Mouse (Mus musculus) midbrain, embryonic 11.5 days (tissue): Measurements from ENCODE around the gene Laptm5. TPM values are rescaled to one million over a fixed set of nuclear protein-coding genes. Genes with fewer than 3 reads are reported as not detected.

Experiments used
- ATAC-seq: fragments of 200-750 bp; cut with Nextera tagmentation; 2 replicates; pipeline ENCODE4 v1.8.0; 2017; ENCODE audit warnings: moderate TSS enrichment, moderate library complexity; ENCODE audit not compliant: low FRiP score
- DNase-seq: peaks from one replicate; pipeline ENCODE4 v3.0.0; 2015; ENCODE audit warnings: low spot score; ENCODE audit errors: missing footprints
- H3K27ac ChIP-seq: fragments of 300-500 bp; sonication (generic); 2 replicates; pipeline ENCODE4 v1.5.1; 2014; ENCODE audit warnings: low read depth, low read length
- H3K27me3 ChIP-seq: fragments of 300-500 bp; sonication (generic); 2 replicates; pipeline ENCODE4 v1.6.1; 2014; ENCODE audit warnings: mild to moderate bottlenecking, low read length, moderate library complexity, mixed read lengths; ENCODE audit not compliant: control insufficient read depth, insufficient read depth
- H3K36me3 ChIP-seq: fragments of 300-500 bp; sonication (generic); 2 replicates; pipeline ENCODE4 v1.6.1; 2014; ENCODE audit warnings: mild to moderate bottlenecking, low read length, moderate library complexity, mixed read lengths; ENCODE audit not compliant: control insufficient read depth, insufficient read depth
- H3K4me1 ChIP-seq: fragments of 300-500 bp; sonication (generic); 2 replicates; pipeline ENCODE4 v1.6.1; 2014; ENCODE audit warnings: low read length; ENCODE audit not compliant: control insufficient read depth, insufficient read depth
- H3K4me2 ChIP-seq: fragments of 300-500 bp; sonication (generic); 2 replicates; pipeline ENCODE4 v1.6.1; 2014; ENCODE audit warnings: mild to moderate bottlenecking, moderate library complexity
- H3K4me3 ChIP-seq: fragments of 300-500 bp; sonication (generic); 2 replicates; pipeline ENCODE4 v1.5.1; 2014; ENCODE audit warnings: low read depth, low read length
- H3K9ac ChIP-seq: fragments of 300-500 bp; sonication (generic); 2 replicates; pipeline ENCODE4 v1.6.1; 2014; ENCODE audit warnings: low read length
- H3K9me3 ChIP-seq: fragments of 300-500 bp; sonication (generic); 2 replicates; pipeline ENCODE4 v1.6.1; 2016; ENCODE audit warnings: low read length; ENCODE audit not compliant: control insufficient read depth
- WGBS: fragments of 180-500 bp; shearing (Covaris S2); extraction: QIAGEN DNeasy Blood & Tissue Kit; methylation state at CpG from one replicate; pipeline ENCODE4 v1.1.7; 2014; 5-methylcytosine and 5-hydroxymethylcytosine counted together
- polyA plus RNA-seq: library from polyadenylated mRNA; unstranded; fragments of >200 nt; fragmentation: Nextera tagmentation; extraction: Ambion mirVana; gene quantifications from 2 replicates; pipeline ENCODE4 v1.2.1, GENCODE M21; 2014

Laptm5 gene
- polyA plus RNA-seq, 1 experiment from 2014 or later, result 27.3 TPM

DNA sequence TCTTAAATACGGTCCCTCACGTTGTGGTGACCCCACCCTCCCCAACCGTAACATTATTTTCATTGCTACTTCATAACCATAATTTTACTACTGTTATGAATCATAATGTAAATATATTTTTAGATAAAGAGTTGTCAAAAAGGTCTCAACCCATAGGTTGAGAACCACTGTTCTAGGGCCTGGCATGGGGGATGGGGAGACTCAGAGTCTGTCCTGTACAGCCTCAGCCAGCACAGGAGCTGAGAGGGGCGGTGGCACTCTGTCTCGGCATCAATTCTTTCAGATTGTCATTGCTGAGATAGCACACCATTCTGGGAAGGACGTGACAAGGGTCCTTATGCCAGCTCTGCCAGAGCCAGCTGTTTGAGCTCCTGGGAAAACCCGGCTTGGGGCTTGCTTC, 1.6 kb downstream of the Laptm5 start:
- no peak for ATAC-seq
- 83% methylated on average over 7 of the region's 7 CpGs for WGBS
- H3K36me3 ChIP-seq, result no peaks in the 10 kb centered on the region
- H3K27me3 ChIP-seq, result no peaks in the 10 kb centered on the region
- no peak overlapping the region for H3K27ac ChIP-seq
- H3K4me2 ChIP-seq, result no peak overlapping the region
- H3K9me3 ChIP-seq, result no peaks in the 10 kb centered on the region
- no peaks in the 10 kb centered on the region; the same call in none of the 2 replicates for H3K4me1 ChIP-seq
- no peak for DNase-seq
- H3K9ac ChIP-seq, result no peak overlapping the region
- no peak overlapping the region for H3K4me3 ChIP-seq

GRCm38 (mm10) chr4:130915006-130915667, 2.2 kb downstream of the Laptm5 start:
- no peaks in the 10 kb centered on the region for H3K36me3 ChIP-seq
- no peaks in the 10 kb centered on the region for H3K9me3 ChIP-seq
- no peak overlapping the region for H3K4me2 ChIP-seq
- no peaks in the 10 kb centered on the region for H3K27me3 ChIP-seq
- no peak overlapping the region for H3K9ac ChIP-seq
- DNase-seq (peak; percentile 72), ATAC-seq (no peak)
- H3K27ac ChIP-seq, result no peak overlapping the region
- H3K4me3 ChIP-seq, result no peak overlapping the region
- 82% methylated on average over 12 of the region's 12 CpGs for WGBS
- H3K4me1 ChIP-seq, result no peaks in the 10 kb centered on the region; the same call in none of the 2 replicates

DNA sequence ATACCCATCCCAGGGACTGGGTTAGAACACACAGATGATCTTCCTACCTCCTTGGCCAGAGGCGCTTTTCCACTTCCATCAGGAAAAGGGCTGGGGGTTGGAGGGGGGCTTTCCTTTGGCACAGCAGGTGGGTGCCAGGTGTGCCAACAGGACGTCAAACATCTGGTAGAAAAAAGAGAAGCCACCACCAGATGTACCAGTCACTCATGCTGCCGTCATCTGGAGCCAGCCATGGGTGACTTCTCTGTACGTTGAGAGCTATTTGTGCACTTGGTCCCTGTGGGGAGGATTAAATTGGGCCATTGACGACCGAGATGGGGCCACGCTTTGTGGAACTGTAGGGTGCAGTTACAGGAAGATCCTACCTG, 2.7 kb downstream of the Laptm5 start:
- no peak for DNase-seq
- ATAC-seq, result no peak
- no peak overlapping the region for H3K4me2 ChIP-seq
- no peak overlapping the region for H3K27ac ChIP-seq
- no peaks in the 10 kb centered on the region for H3K9me3 ChIP-seq
- no peaks in the 10 kb centered on the region; the same call in none of the 2 replicates for H3K4me1 ChIP-seq
- H3K9ac ChIP-seq, result no peak overlapping the region
- no peak overlapping the region for H3K4me3 ChIP-seq
- WGBS, result 43% methylated on average over 7 of the region's 7 CpGs
- H3K27me3 ChIP-seq, result no peaks in the 10 kb centered on the region
- no peaks in the 10 kb centered on the region for H3K36me3 ChIP-seq

- Histone ChIP-seq H3K9me3 (no peaks in the 10 kb centered on the region), H3K9ac (no peak overlapping the region), H3K4me2 (no peak overlapping the region), H3K4me1 (peaks cover 6% of the 10 kb centered on the region), H3K4me3 (no peak overlapping the region), H3K27ac (no peak overlapping the region), H3K27me3 (no peaks in the 10 kb centered on the region), H3K36me3 (no peaks in the 10 kb centered on the region)
- ATAC-seq, result no peak
- DNase-seq, result peak; percentile 75
- WGBS, result 80% methylated on average over 7 of the region's 7 CpGs
These were observed 3.7 kb downstream of the Laptm5 start for GRCm38 (mm10) chr4:130916639-130917038.

- Histone ChIP-seq H3K36me3 (no peaks in the 10 kb centered on the region), H3K27ac (no peak overlapping the region), H3K4me1 (peaks cover 6% of the 10 kb centered on the region), H3K4me3 (no peak overlapping the region), H3K27me3 (no peaks in the 10 kb centered on the region), H3K4me2 (no peak overlapping the region), H3K9ac (no peak overlapping the region), H3K9me3 (no peaks in the 10 kb centered on the region)
- no peak for DNase-seq
- no peak for ATAC-seq
- 70% methylated on average over 4 of the region's 4 CpGs for WGBS
These were observed 4.6 kb downstream of the Laptm5 start for GRCm38 (mm10) chr4:130917564-130917963.

- DNase-seq (no peak), ATAC-seq (no peak)
- no peak overlapping the region for H3K27ac ChIP-seq
These were observed 6.2 kb downstream of the Laptm5 start for GRCm38 (mm10) chr4:130918805-130919749.

DNA sequence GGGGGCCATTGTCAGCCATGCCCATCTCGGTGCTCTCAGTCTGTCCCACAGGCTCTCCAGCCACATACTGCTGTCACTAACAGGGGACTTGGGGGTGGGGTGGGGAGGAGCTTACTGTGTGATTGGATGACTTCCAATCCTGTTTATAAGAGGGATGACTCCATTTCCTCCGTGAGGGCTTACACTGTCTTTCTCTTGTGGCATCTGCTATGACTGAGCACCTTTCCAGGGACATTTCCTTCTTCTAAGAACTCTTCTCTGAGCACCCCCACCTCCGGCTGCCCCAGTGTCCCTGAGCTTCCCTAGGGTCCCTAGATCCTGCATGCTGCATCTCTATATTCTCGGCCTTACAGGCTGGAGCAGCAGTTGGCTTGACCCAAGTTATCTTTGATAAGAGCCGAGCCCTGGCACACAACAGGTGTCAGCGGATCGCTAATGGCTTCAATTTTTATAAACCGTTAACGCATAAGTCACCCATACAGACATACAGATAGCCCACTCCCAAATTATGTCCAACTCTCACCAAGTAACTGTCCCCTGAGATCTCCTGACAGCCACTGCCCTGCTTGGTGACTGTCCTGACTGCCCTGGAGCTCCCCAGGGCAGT, 6.9 kb downstream of the Laptm5 start:
- Histone ChIP-seq H3K27me3 (no peaks in the 10 kb centered on the region), H3K9me3 (no peaks in the 10 kb centered on the region), H3K4me1 (peaks cover 6% of the 10 kb centered on the region), H3K4me3 (no peak overlapping the region), H3K36me3 (no peaks in the 10 kb centered on the region), H3K27ac (no peak overlapping the region), H3K9ac (no peak overlapping the region), H3K4me2 (no peak overlapping the region)
- DNase-seq, result no peak
- ATAC-seq, result no peak
- WGBS, result 70% methylated on average over 9 of the region's 9 CpGs

More at GRCm38 (mm10) chr4:130918805-130919749, 6.2 kb downstream of the Laptm5 start:
- peaks cover 6% of the 10 kb centered on the region for H3K4me1 ChIP-seq
- H3K36me3 ChIP-seq, result no peaks in the 10 kb centered on the region
- H3K27me3 ChIP-seq, result no peaks in the 10 kb centered on the region
- H3K4me3 ChIP-seq, result no peak overlapping the region
- no peaks in the 10 kb centered on the region for H3K9me3 ChIP-seq
- H3K4me2 ChIP-seq, result no peak overlapping the region
- 83% methylated on average over 10 of the region's 10 CpGs for WGBS
- H3K9ac ChIP-seq, result no peak overlapping the region

- peaks cover 6% of the 10 kb centered on the region for H3K4me1 ChIP-seq
- DNase-seq (no peak), ATAC-seq (peak; percentile 38; the same call in 1 of the 2 replicates)
- 40% methylated on average over 12 of the region's 12 CpGs for WGBS
- H3K4me2 ChIP-seq, result no peak overlapping the region
- H3K36me3 ChIP-seq, result no peaks in the 10 kb centered on the region
- H3K9ac ChIP-seq, result no peak overlapping the region
- no peak overlapping the region for H3K4me3 ChIP-seq
- H3K9me3 ChIP-seq, result no peaks in the 10 kb centered on the region
- no peaks in the 10 kb centered on the region for H3K27me3 ChIP-seq
- no peak overlapping the region for H3K27ac ChIP-seq
These were observed 8.2 kb downstream of the Laptm5 start for GRCm38 (mm10) chr4:130920951-130921693.
